14 mouse cellular contexts compared by ENCODE assay signal in the genomic region with DNA sequence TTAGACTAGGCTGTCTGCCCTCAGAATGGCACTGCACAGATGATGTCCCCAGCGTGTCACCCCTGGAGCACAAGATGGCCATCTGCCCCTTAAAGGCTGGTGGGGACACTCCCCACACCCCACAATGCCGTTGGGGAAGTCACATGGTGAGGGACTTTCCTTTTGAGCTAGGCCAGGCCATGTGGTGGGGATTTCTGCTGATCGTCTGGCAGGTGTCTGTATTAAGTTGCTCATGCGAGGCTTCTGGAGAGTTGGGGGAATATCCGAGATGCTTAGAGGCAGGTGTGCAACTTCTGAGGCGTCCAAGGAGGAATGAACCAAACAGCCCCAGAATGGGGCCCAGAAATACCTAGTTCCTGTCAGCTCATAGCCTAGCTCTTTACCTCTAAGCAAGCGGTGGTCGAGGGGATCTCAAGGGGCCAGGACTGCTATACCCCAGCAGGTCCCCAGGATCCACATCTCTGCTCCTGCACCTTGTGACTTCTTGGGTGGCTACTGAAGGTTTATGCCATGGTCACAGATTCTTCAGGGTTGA.
DNase-seq lines count a peak whose midpoint lies in the region; ATAC-seq and TF ChIP-seq lines count a peak whose summit lies in the region.
"Had no signal": no experiment of that assay in that cellular context is flagged by ENCODE, and none has a peak within 500 bp of the region (broad histone marks: within the 10 kb centered on the region; RNA-seq: fewer than 3 reads in every experiment).

No protein-coding gene starts in this region.

- no peaks in the 10 kb centered on the region for H3K9me3 ChIP-seq in intestine, embryonic 14.5 days (ENCODE audit: control insufficient read depth, low read length)
- H3K9me3 ChIP-seq in intestine, postnatal 0 days (ENCODE audit: control insufficient read depth), result no peaks in the 10 kb centered on the region
- H3K9me3 ChIP-seq: forebrain, embryonic 12.5 days; hindbrain, embryonic 12.5 days; kidney, embryonic 15.5 days; limb, embryonic 12.5 days; midbrain, embryonic 15.5 days had no signal

- peaks cover 15% of the 10 kb centered on the region; the same call in 1 of the 2 replicates for H3K4me1 ChIP-seq in intestine, embryonic 14.5 days (replicated peaks; ENCODE audit: control insufficient read depth, insufficient read depth, low read length)
- no peaks in the 10 kb centered on the region for H3K4me1 ChIP-seq in intestine, postnatal 0 days (replicated peaks; ENCODE audit: control insufficient read depth, insufficient read depth, low read length)
- H3K4me1 ChIP-seq: hindbrain, embryonic 12.5 days; midbrain, embryonic 15.5 days had no signal

- H3K9ac ChIP-seq in intestine, embryonic 14.5 days (ENCODE audit: low read length), result no peak overlapping the region
- H3K9ac ChIP-seq in intestine, postnatal 0 days (ENCODE audit: low read depth, low read length), result no peak overlapping the region
- H3K9ac ChIP-seq: forebrain, embryonic 12.5 days; hindbrain, embryonic 12.5 days; kidney, embryonic 15.5 days; limb, embryonic 12.5 days; liver, embryonic 14.5 days; midbrain, embryonic 15.5 days had no signal

- no peak for DNase-seq in intestine, embryonic 14.5 days (ENCODE audit: low spot score)
- DNase-seq in B cell, adult 2 months, result peak; percentile 82 to 88
- DNase-seq in CD4-positive, CD25-positive, alpha-beta regulatory T cell, adult 2 months (ENCODE audit: low read depth, low spot score), result peak; percentile 61
- DNase-seq in natural killer cell, adult 2 months (ENCODE audit: low spot score in 2 of 2), result peak; percentile 13 to 82
- no peak for DNase-seq in embryo, embryonic 9.5 days (ENCODE audit: extremely low spot score)
- no peak for DNase-seq in right cerebral cortex, postnatal 14 days
- no peak for DNase-seq in cerebellum, postnatal 4 days (ENCODE audit: low spot score in 2 of 2)

- H3K36me3 ChIP-seq in intestine, embryonic 14.5 days (ENCODE audit: control insufficient read depth, insufficient read depth, low read length), result peaks cover 18% of the 10 kb centered on the region
- H3K36me3 ChIP-seq in intestine, postnatal 0 days (ENCODE audit: control insufficient read depth, insufficient read depth), result peaks cover 19% of the 10 kb centered on the region
- H3K36me3 ChIP-seq: midbrain, embryonic 15.5 days had no signal

- no peak overlapping the region for H3K4me2 ChIP-seq in intestine, embryonic 14.5 days (ENCODE audit: low read length)
- no peak overlapping the region for H3K4me2 ChIP-seq in intestine, postnatal 0 days (replicated peaks; ENCODE audit: low read depth)
- H3K4me2 ChIP-seq: forebrain, embryonic 12.5 days; hindbrain, embryonic 12.5 days; limb, embryonic 12.5 days; midbrain, embryonic 15.5 days had no signal

- no peak overlapping the region for H3K4me3 ChIP-seq in intestine, embryonic 14.5 days (ENCODE audit: low read depth, low read length)
- no peak overlapping the region for H3K4me3 ChIP-seq in intestine, postnatal 0 days (ENCODE audit: low read depth, low read length)
- H3K4me3 ChIP-seq: forebrain, embryonic 12.5 days; hindbrain, embryonic 12.5 days; kidney, embryonic 15.5 days; limb, embryonic 12.5 days; midbrain, embryonic 15.5 days had no signal

- H3K27me3 ChIP-seq in intestine, embryonic 14.5 days (replicated peaks; ENCODE audit: control insufficient read depth, insufficient read depth, low read length), result no peaks in the 10 kb centered on the region
- H3K27me3 ChIP-seq in intestine, postnatal 0 days (replicated peaks; ENCODE audit: control insufficient read depth, insufficient read depth, low read length), result no peaks in the 10 kb centered on the region
- H3K27me3 ChIP-seq: forebrain, embryonic 12.5 days; hindbrain, embryonic 12.5 days; kidney, embryonic 15.5 days; limb, embryonic 12.5 days; midbrain, embryonic 15.5 days had no signal

- ATAC-seq in intestine, embryonic 14.5 days (replicated peaks; ENCODE audit: low FRiP score, low TSS enrichment, low read depth), result 0 out of 2 replicates have a peak, but pooled peaks have one; percentile 25
- ATAC-seq in intestine, postnatal 0 days, result no peak

- no peak for TF ChIP-seq CTCF in intestine, postnatal 0 days (IDR thresholded peaks at IDR 0.05; ENCODE audit: low read depth)

- 80% methylated on average over 8 of the region's 8 CpGs for WGBS in intestine, embryonic 14.5 days
- WGBS in intestine, postnatal 0 days, result 83% methylated on average over 8 of the region's 8 CpGs

- H3K27ac ChIP-seq in intestine, embryonic 14.5 days (ENCODE audit: low read depth), result no peak overlapping the region
- no peak overlapping the region for H3K27ac ChIP-seq in intestine, postnatal 0 days (ENCODE audit: low read depth, low read length)
- H3K27ac ChIP-seq: forebrain, embryonic 12.5 days; hindbrain, embryonic 12.5 days; limb, embryonic 12.5 days; liver, embryonic 14.5 days; midbrain, embryonic 15.5 days had no signal

Comparison
In these comparisons a context has a peak if more than half of its experiments do, and no peak if none do; other contexts are left out.
1. DNase-seq: peak in B cell, adult 2 months (2 of 2), CD4-positive, CD25-positive, alpha-beta regulatory T cell, adult 2 months (single experiment) and natural killer cell, adult 2 months (2 of 2); none in intestine, embryonic 14.5 days (single experiment), embryo, embryonic 9.5 days (single experiment), right cerebral cortex, postnatal 14 days (single experiment) and cerebellum, postnatal 4 days (0 of 2).